Mouse (Mus musculus): ENCODE measurements at regions not wholly inside any gene's neighbourhood (a gene's known extent, or its start where the extent isn't known, plus 50 kb on each side); places are given as distances from the start of the nearest gene placed in this dataset.
A peak's percentile ranks its signal among the peaks of the same experiment; 100 is the strongest.

GRCm38 (mm10) chr1:151125764-151126485 lies 56.4 kb upstream of the Gm47985 start:
- Histone ChIP-seq H3K27me3 (no peaks in the 10 kb centered on the region), H3K9ac (no peak overlapping the region), H3K4me1 (0 out of 2 replicates have a peak, but pooled peaks cover 3% of the 10 kb centered on the region), H3K4me2 (no peak overlapping the region), H3K27ac (no peak overlapping the region), H3K4me3 (replicated peaks) (no peak overlapping the region), H3K36me3 (no peaks in the 10 kb centered on the region), H3K9me3 (replicated peaks) (no peaks in the 10 kb centered on the region)
- whole genome bisulfite sequencing: 79% methylated on average over 3 of the region's 3 CpGs
- ATAC-seq (replicated peaks; ENCODE audit: low FRiP score): no peak

GRCm38 (mm10) chr1:151126756-151127155 lies 55.6 kb upstream of the Gm47985 start:
- H3K4me3 ChIP-seq (replicated peaks): no peak overlapping the region
- no peaks in the 10 kb centered on the region for H3K27me3 ChIP-seq
- no peak overlapping the region for H3K9ac ChIP-seq
- no peaks in the 10 kb centered on the region for H3K36me3 ChIP-seq
- 0 out of 2 replicates have a peak, but pooled peaks cover 3% of the 10 kb centered on the region for H3K4me1 ChIP-seq
- H3K9me3 ChIP-seq (replicated peaks): no peaks in the 10 kb centered on the region
- no peak overlapping the region for H3K27ac ChIP-seq
- WGBS: 66% methylated on average over 1 of the region's 1 CpGs
- ATAC-seq (replicated peaks; ENCODE audit: low FRiP score): no peak
- no peak overlapping the region for H3K4me2 ChIP-seq

- Histone ChIP-seq H3K27me3 (no peaks in the 10 kb centered on the region), H3K36me3 (no peaks in the 10 kb centered on the region), H3K27ac (no peak overlapping the region), H3K9me3 (replicated peaks) (no peaks in the 10 kb centered on the region), H3K4me2 (no peak overlapping the region), H3K9ac (no peak overlapping the region), H3K4me1 (0 out of 2 replicates have a peak, but pooled peaks cover 3% of the 10 kb centered on the region), H3K4me3 (replicated peaks) (no peak overlapping the region)
- WGBS: 39% methylated on average over 5 of the region's 5 CpGs
- no peak for ATAC-seq (replicated peaks; ENCODE audit: low FRiP score)
Observed at GRCm38 (mm10) chr1:151128005-151128404, 54.3 kb upstream of the Gm47985 start.

GRCm38 (mm10) chr1:151128955-151129354 lies 53.4 kb upstream of the Gm47985 start:
- no peak overlapping the region for H3K4me3 ChIP-seq (replicated peaks)
- H3K9ac ChIP-seq: no peak overlapping the region
- no peaks in the 10 kb centered on the region for H3K27me3 ChIP-seq
- 0 out of 2 replicates have a peak, but pooled peaks cover 3% of the 10 kb centered on the region for H3K4me1 ChIP-seq
- H3K4me2 ChIP-seq: no peak overlapping the region
- no peak overlapping the region for H3K27ac ChIP-seq
- no peaks in the 10 kb centered on the region for H3K36me3 ChIP-seq
- ATAC-seq (replicated peaks; ENCODE audit: low FRiP score): no peak
- no peaks in the 10 kb centered on the region for H3K9me3 ChIP-seq (replicated peaks)

- Histone ChIP-seq H3K4me2 (no peak overlapping the region), H3K27ac (peak overlapping the region; percentile 60; the same call in 1 of the 2 replicates), H3K9ac (no peak overlapping the region), H3K4me1 (0 out of 2 replicates have a peak, but pooled peaks cover 3% of the 10 kb centered on the region), H3K27me3 (no peaks in the 10 kb centered on the region), H3K4me3 (replicated peaks) (no peak overlapping the region), H3K36me3 (no peaks in the 10 kb centered on the region), H3K9me3 (replicated peaks) (no peaks in the 10 kb centered on the region)
- 74% methylated on average over 6 of the region's 6 CpGs for WGBS
- ATAC-seq (replicated peaks; ENCODE audit: low FRiP score): no peak
Observed at GRCm38 (mm10) chr1:151130036-151130435, 52.3 kb upstream of the Gm47985 start.

GRCm38 (mm10) chr1:151130845-151131626 lies 51.3 kb upstream of the Gm47985 start:
- Histone ChIP-seq H3K9me3 (replicated peaks) (no peaks in the 10 kb centered on the region; the same call in 1 of the 2 replicates), H3K4me1 (0 out of 2 replicates have a peak, but pooled peaks cover 3% of the 10 kb centered on the region), H3K36me3 (no peaks in the 10 kb centered on the region), H3K27me3 (no peaks in the 10 kb centered on the region), H3K27ac (no peak overlapping the region), H3K4me2 (no peak overlapping the region), H3K9ac (no peak overlapping the region), H3K4me3 (replicated peaks) (no peak overlapping the region)
- ATAC-seq (replicated peaks; ENCODE audit: low FRiP score): no peak
- WGBS: 84% methylated on average over 5 of the region's 5 CpGs

GRCm38 (mm10) chr1:151131627-151132284 lies 50.6 kb upstream of the Gm47985 start:
- WGBS: 84% methylated on average over 4 of the region's 4 CpGs
- no peaks in the 10 kb centered on the region for H3K27me3 ChIP-seq
- no peaks in the 10 kb centered on the region for H3K36me3 ChIP-seq
- H3K27ac ChIP-seq: no peak overlapping the region
- no peaks in the 10 kb centered on the region; the same call in 1 of the 2 replicates for H3K9me3 ChIP-seq (replicated peaks)
- H3K9ac ChIP-seq: no peak overlapping the region
- H3K4me2 ChIP-seq: no peak overlapping the region
- H3K4me3 ChIP-seq (replicated peaks): no peak overlapping the region
- 0 out of 2 replicates have a peak, but pooled peaks cover 3% of the 10 kb centered on the region for H3K4me1 ChIP-seq
- no peak for ATAC-seq (replicated peaks; ENCODE audit: low FRiP score)

All from kidney, embryonic 15.5 days (tissue).